Mouse (Mus musculus): ENCODE measurements around the gene Ntn1.

Ntn1 gene

GRCm38 (mm10) chr11:68211924-68212578 lies 188.6 kb downstream of the Ntn1 start:
- DNase-seq (ENCODE audit: low spot score) = peak; percentile 79

- DNase-seq (ENCODE audit: low spot score) = no peak
These were observed 189.9 kb downstream of the Ntn1 start for GRCm38 (mm10) chr11:68210714-68211113.

GRCm38 (mm10) chr11:68209506-68209905 lies 191.1 kb downstream of the Ntn1 start:
- DNase-seq (ENCODE audit: low spot score) = no peak

GRCm38 (mm10) chr11:68208582-68208981 lies 192.0 kb downstream of the Ntn1 start:
- no peak for DNase-seq (ENCODE audit: low spot score)

GRCm38 (mm10) chr11:68208023-68208422 lies 192.6 kb downstream of the Ntn1 start:
- DNase-seq (ENCODE audit: low spot score) = no peak

- DNase-seq (ENCODE audit: low spot score) = no peak
These were observed 194.9 kb downstream of the Ntn1 start for GRCm38 (mm10) chr11:68205572-68206229.

- no peak for DNase-seq (ENCODE audit: low spot score)
These were observed 196.2 kb downstream of the Ntn1 start for GRCm38 (mm10) chr11:68204407-68204806.

- no peak for DNase-seq (ENCODE audit: low spot score)
These were observed 196.8 kb downstream of the Ntn1 start for GRCm38 (mm10) chr11:68203658-68204315.

- no peak for DNase-seq (ENCODE audit: low spot score)
These were observed 198.1 kb downstream of the Ntn1 start for GRCm38 (mm10) chr11:68202561-68202960.

- DNase-seq (ENCODE audit: low spot score) = no peak
These were observed 198.7 kb downstream of the Ntn1 start for GRCm38 (mm10) chr11:68201811-68202459.

GRCm38 (mm10) chr11:68201063-68201462 lies 199.6 kb downstream of the Ntn1 start:
- no peak for DNase-seq (ENCODE audit: low spot score)

- DNase-seq (ENCODE audit: low spot score) = no peak
These were observed 200.1 kb downstream of the Ntn1 start for GRCm38 (mm10) chr11:68200500-68200899.

GRCm38 (mm10) chr11:68199801-68200423 lies 200.7 kb downstream of the Ntn1 start:
- DNase-seq (ENCODE audit: low spot score) = no peak

GRCm38 (mm10) chr11:68199103-68199502 lies 201.5 kb downstream of the Ntn1 start:
- no peak for DNase-seq (ENCODE audit: low spot score)

- DNase-seq (ENCODE audit: low spot score) = no peak
These were observed 201.9 kb downstream of the Ntn1 start for GRCm38 (mm10) chr11:68198696-68199095.

- DNase-seq (ENCODE audit: low spot score) = no peak
These were observed 203.2 kb downstream of the Ntn1 start for GRCm38 (mm10) chr11:68197471-68197870.

GRCm38 (mm10) chr11:68196566-68196965 lies 204.1 kb downstream of the Ntn1 start:
- no peak for DNase-seq (ENCODE audit: low spot score)

GRCm38 (mm10) chr11:68195693-68196176 lies 204.9 kb downstream of the Ntn1 start:
- no peak for DNase-seq (ENCODE audit: low spot score)

GRCm38 (mm10) chr11:68195168-68195567 lies 205.5 kb downstream of the Ntn1 start:
- DNase-seq (ENCODE audit: low spot score) = no peak

- DNase-seq (ENCODE audit: low spot score) = no peak
These were observed 209.8 kb downstream of the Ntn1 start for GRCm38 (mm10) chr11:68190849-68191248.

- DNase-seq (ENCODE audit: low spot score) = no peak
These were observed 211.9 kb downstream of the Ntn1 start for GRCm38 (mm10) chr11:68188695-68189201.

GRCm38 (mm10) chr11:68187242-68187641 lies 213.4 kb downstream of the Ntn1 start:
- no peak for DNase-seq (ENCODE audit: low spot score)
